Mouse (Mus musculus): ENCODE data around the gene Trim42. TPM values are rescaled to one million over a fixed set of nuclear protein-coding genes. Genes with fewer than 3 reads are reported as not detected.

Gene Trim42
- polyA plus RNA-seq (2015; fragmentation: Illumina TruSeq; extraction: RNeasy Lipid Tissue Mini Kit (QIAGEN cat#74804); ENCODE audit: low read depth, low replicate concordance) = not detected

DNA sequence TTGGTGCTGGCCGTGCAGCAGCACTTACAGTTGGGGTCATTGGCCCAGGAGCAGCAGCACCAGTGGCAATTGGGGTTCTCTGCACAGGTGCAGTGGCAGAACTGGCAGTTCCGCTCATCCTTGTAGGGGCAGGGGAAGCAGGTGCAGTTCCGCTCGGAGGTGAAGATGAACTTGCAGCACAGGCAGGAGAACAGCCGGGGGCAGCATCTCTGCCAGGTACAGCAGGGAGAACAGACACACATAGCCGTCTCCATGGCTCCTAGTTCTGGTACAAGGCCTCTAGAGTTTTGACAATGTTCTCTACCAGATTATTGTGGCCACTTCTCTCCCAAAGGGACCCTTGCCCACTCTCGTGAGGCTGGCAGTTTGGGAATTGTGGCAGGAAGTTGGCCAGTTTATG is at the start of gene Trim42:
Gene Trim42, minus strand, starts transcription at position 368 of the 400 bp plus-strand sequence.

Measured in brain, adult 10 weeks (tissue).